Mouse (Mus musculus) heart, adult 2 months (tissue): ENCODE data around the gene Tcp1.

Experiments
- CTCF ChIP-seq: fragments of 200-600 bp; IDR thresholded peaks from 2 replicates; pipeline ENCODE4 v1.8.1; 2022; ENCODE audit warnings: antibody characterized with exemption, mild to moderate bottlenecking, moderate library complexity
- POLR2A ChIP-seq: fragments of 200-500 bp; IDR thresholded peaks from 2 replicates; pipeline ENCODE4 v1.6.1; 2011; ENCODE audit warnings: mild to moderate bottlenecking, low read depth, low read length, control low read depth; ENCODE audit not compliant: insufficient read depth

DNA sequence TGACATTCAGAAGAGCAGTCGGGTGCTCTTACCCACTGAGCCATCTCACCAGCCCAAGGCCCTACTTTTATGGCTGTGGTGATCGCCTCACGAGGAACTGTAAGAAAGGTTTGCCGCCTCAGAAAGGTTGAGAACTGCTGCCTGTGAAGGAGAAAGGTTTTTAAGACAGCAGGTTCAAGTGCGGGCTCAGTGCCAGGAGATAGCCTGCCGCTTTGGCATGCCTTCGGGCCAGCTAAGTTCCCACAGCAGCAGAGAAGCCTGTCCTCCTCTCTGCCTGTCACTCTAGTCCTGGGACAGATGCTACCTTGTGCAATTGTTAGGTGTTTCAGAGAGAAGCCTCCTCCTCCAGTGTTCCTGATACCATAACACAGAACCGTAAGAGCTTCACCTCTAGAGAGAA lies 41.2 kb downstream of the Tcp1 start:
- no peak for TF ChIP-seq CTCF
- TF ChIP-seq POLR2A, result no peak
